Mouse (Mus musculus): ENCODE measurements at regions not wholly inside any gene's neighbourhood (a gene's known extent, or its start where the extent isn't known, plus 50 kb on each side); places are given as distances from the start of the nearest gene placed in this dataset.

GRCm38 (mm10) chr10:119050017-119050685 is 180.1 kb upstream of the Dyrk2 start:
- TF ChIP-seq CTCF (IDR thresholded peaks at IDR 0.05; ENCODE audit: extremely low read depth, insufficient read depth, low read length) (0 out of 2 replicates have a peak, but pooled peaks have one; percentile 18), POLR2A (IDR thresholded peaks at IDR 0.05; ENCODE audit: extremely low read depth, insufficient read depth, low read length) (no peak)
